Mouse (Mus musculus) heart, adult 18-20 months (tissue): ENCODE measurements around the gene Mrps25. TPM values are rescaled to one million over a fixed set of nuclear protein-coding genes. Genes with fewer than 3 reads are reported as not detected.

Experiments
- DNase-seq, 2 experiments: peaks; one replicate each; pipeline ENCODE4 v3.0.0; 2021 to 2022; ENCODE audit warnings: mixed read lengths in 1 of 2
- total RNA-seq, 2 experiments: library from RNA; stranded (reverse); gene quantifications; 2 replicates each; pipeline ENCODE4 v1.2.3; 2021

Gene Mrps25
- total RNA-seq, 2 experiments from 2014 or later: 77.8 to 91.9 TPM

DNA sequence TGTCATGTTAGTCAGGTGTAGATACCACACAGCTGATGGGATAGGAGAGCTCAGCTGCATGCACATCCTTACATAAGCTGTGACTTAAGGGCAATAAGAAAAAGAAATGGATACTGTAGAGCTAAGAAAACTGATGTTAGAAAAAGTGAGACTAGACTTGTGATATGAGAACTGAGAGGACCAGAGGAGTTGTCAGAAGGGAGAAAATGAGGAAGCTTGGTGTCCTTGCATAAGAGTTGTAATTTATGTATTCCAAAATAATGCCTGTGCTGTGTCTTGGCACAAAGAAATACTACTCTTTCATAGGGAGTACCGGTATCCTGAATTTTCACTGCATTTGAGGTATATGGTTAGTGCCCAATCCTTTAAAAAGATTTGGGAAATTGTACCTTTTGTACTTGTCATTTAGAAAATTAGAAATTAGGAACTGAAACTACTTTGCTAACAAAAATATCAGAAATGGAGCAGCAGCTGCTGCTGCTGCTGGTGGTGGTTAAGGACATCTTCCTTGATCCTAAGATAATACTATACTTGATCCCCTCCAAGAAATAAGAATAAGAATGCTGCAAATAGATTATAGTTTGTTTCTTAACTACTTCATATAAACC, 56.9 kb downstream of the Mrps25 start:
- no peak for DNase-seq

DNA sequence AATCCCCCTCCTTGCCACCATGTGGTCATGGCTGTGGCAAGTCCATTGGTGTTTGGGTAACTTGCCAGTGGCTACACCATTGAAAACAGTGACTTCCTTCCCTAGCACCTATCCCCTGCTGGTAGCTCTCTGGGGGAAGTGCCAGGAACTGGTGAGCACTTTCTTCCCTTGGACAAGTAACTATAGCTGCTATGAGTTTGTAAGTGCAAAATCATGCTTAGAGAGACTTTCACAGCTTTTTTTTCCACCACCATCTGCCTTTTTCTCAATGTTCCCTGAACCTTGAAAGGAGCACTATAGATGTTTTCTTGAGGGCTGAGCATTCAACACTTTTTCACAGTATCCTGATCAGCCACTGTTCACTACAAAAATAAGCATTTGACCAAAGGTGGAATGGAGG, 59.3 kb downstream of the Mrps25 start:
- DNase-seq: no peak

Other genes starting within 250 kb of the Mrps25 start
- 10 to 100 TPM; 20.4 to 22.3 TPM for gene Fgd5, start 205.2 kb downstream of the Mrps25 start, total RNA-seq
- gene Nr2c2, start 92.6 kb downstream of the Mrps25 start, total RNA-seq: 10 to 100 TPM; 20.1 to 24.9 TPM
- gene Rbsn, start 30.9 kb upstream of the Mrps25 start, total RNA-seq: 10 to 100 TPM; 12.4 to 13.3 TPM
- not detected for gene Trh, start 60.6 kb upstream of the Mrps25 start, total RNA-seq